Mouse (Mus musculus) intestine, embryonic 16.5 days (tissue): Measurements from ENCODE around the gene Olig1. TPM values are rescaled to one million over a fixed set of nuclear protein-coding genes. Genes with fewer than 3 reads are reported as not detected.
"Not testable (repeated sequence)": the region's sequence is repeated elsewhere in the genome, so short reads cannot be mapped to it uniquely, and the experiment has no call there.

Experiments used
- ATAC-seq: fragments of 200-750 bp; cut with Nextera tagmentation; 2 replicates; pipeline ENCODE4 v1.8.0; 2017; ENCODE audit warnings: moderate TSS enrichment, moderate library complexity
- H3K27ac ChIP-seq: fragments of 300-500 bp; sonication (generic); 2 replicates; pipeline ENCODE4 v1.5.1; 2014; ENCODE audit warnings: mild to moderate bottlenecking, low read length
- H3K27me3 ChIP-seq: fragments of 300-500 bp; sonication (generic); replicated peaks from 2 replicates; pipeline ENCODE4 v1.6.1; 2014; ENCODE audit warnings: low read length, control low read depth, mixed read lengths; ENCODE audit not compliant: control insufficient read depth, insufficient read depth
- H3K36me3 ChIP-seq: fragments of 300-500 bp; sonication (generic); 2 replicates; pipeline ENCODE4 v1.6.1; 2014; ENCODE audit warnings: low read length, control low read depth; ENCODE audit not compliant: control insufficient read depth, insufficient read depth
- H3K4me1 ChIP-seq: fragments of 300-500 bp; sonication (generic); 2 replicates; pipeline ENCODE4 v1.6.1; 2014; ENCODE audit warnings: low read length, control low read depth, mixed read lengths; ENCODE audit not compliant: control insufficient read depth, insufficient read depth
- H3K4me2 ChIP-seq: fragments of 300-500 bp; sonication (generic); 2 replicates; pipeline ENCODE4 v1.6.1; 2014; ENCODE audit warnings: low read depth, low read length, control low read depth
- H3K4me3 ChIP-seq: fragments of 300-500 bp; sonication (generic); 2 replicates; pipeline ENCODE4 v1.5.1; 2014; ENCODE audit warnings: mild to moderate bottlenecking, low read length
- H3K9ac ChIP-seq: fragments of 300-500 bp; sonication (generic); 2 replicates; pipeline ENCODE4 v1.6.1; 2014; ENCODE audit warnings: low read depth, low read length
- H3K9me3 ChIP-seq: fragments of 300-500 bp; sonication (generic); 2 replicates; pipeline ENCODE4 v1.6.1; 2016; ENCODE audit warnings: low read length, control low read depth; ENCODE audit not compliant: control insufficient read depth
- WGBS: fragments of 180-500 bp; shearing (Covaris S2); extraction: QIAGEN DNeasy Blood & Tissue Kit; methylation state at CpG from one replicate; pipeline ENCODE4 v1.1.7; 2014; 5-methylcytosine and 5-hydroxymethylcytosine counted together
- polyA plus RNA-seq: library from polyadenylated mRNA; unstranded; fragments of >200 nt; fragmentation: Nextera tagmentation; extraction: Ambion mirVana; gene quantifications from 2 replicates; pipeline ENCODE4 v1.2.1, GENCODE M21; 2015

Gene Olig1
- polyA plus RNA-seq, 1 experiment from 2014 or later = not detected

- no peak overlapping the region for H3K27ac ChIP-seq
- H3K9ac ChIP-seq = no peak overlapping the region
- WGBS = 16% methylated on average over 11 of the region's 11 CpGs
- H3K4me2 ChIP-seq = no peak overlapping the region
- no peaks in the 10 kb centered on the region for H3K36me3 ChIP-seq
- H3K27me3 ChIP-seq = peaks cover 74% of the 10 kb centered on the region
- ATAC-seq = no peak
- no peaks in the 10 kb centered on the region for H3K9me3 ChIP-seq
- no peak overlapping the region for H3K4me3 ChIP-seq
- H3K4me1 ChIP-seq = no peaks in the 10 kb centered on the region
These were observed 36.2 kb upstream of the Olig1 start for GRCm38 (mm10) chr16:91233241-91233944.

- Histone ChIP-seq H3K4me3 (no peak overlapping the region), H3K4me2 (no peak overlapping the region), H3K9me3 (no peaks in the 10 kb centered on the region), H3K27ac (no peak overlapping the region), H3K9ac (no peak overlapping the region), H3K36me3 (no peaks in the 10 kb centered on the region), H3K27me3 (peaks cover 29% of the 10 kb centered on the region), H3K4me1 (no peaks in the 10 kb centered on the region)
- no peak for ATAC-seq
- 57% methylated on average over 4 of the region's 4 CpGs for WGBS
These were observed 30.5 kb upstream of the Olig1 start for GRCm38 (mm10) chr16:91239024-91239423.

GRCm38 (mm10) chr16:91246292-91246691 lies 23.3 kb upstream of the Olig1 start:
- H3K4me2 ChIP-seq = no peak overlapping the region
- no peak for ATAC-seq
- H3K27me3 ChIP-seq = peaks cover 4% of the 10 kb centered on the region; the same call in 1 of the 2 replicates
- H3K4me3 ChIP-seq = no peak overlapping the region
- H3K4me1 ChIP-seq = no peaks in the 10 kb centered on the region
- H3K9me3 ChIP-seq = no peaks in the 10 kb centered on the region
- no peak overlapping the region for H3K27ac ChIP-seq
- 61% methylated on average over 9 of the region's 9 CpGs for WGBS
- no peak overlapping the region for H3K9ac ChIP-seq
- no peaks in the 10 kb centered on the region for H3K36me3 ChIP-seq

GRCm38 (mm10) chr16:91255419-91256164 lies 14.0 kb upstream of the Olig1 start:
- ATAC-seq = peak; percentile 87
- not testable (repeated sequence) for H3K4me2 ChIP-seq

GRCm38 (mm10) chr16:91258956-91259355 lies 10.6 kb upstream of the Olig1 start:
- no peak overlapping the region for H3K4me3 ChIP-seq
- 50% methylated on average over 3 of the region's 3 CpGs for WGBS
- H3K27me3 ChIP-seq = peaks cover 34% of the 10 kb centered on the region
- H3K4me2 ChIP-seq = no peak overlapping the region
- H3K9me3 ChIP-seq = no peaks in the 10 kb centered on the region
- no peaks in the 10 kb centered on the region for H3K4me1 ChIP-seq
- ATAC-seq = peak; percentile 79
- no peak overlapping the region for H3K9ac ChIP-seq
- no peaks in the 10 kb centered on the region for H3K36me3 ChIP-seq
- no peak overlapping the region for H3K27ac ChIP-seq

More at GRCm38 (mm10) chr16:91255419-91256164, 14.0 kb upstream of the Olig1 start:
- H3K27ac ChIP-seq, H3K36me3 ChIP-seq, H3K4me1 ChIP-seq, H3K9ac ChIP-seq, H3K4me3 ChIP-seq, H3K9me3 ChIP-seq: not testable (repeated sequence)
- peaks cover 22% of the 10 kb centered on the region for H3K27me3 ChIP-seq
- WGBS = 17% methylated on average over 22 of the region's 28 CpGs

GRCm38 (mm10) chr16:91260861-91261260 lies 8.7 kb upstream of the Olig1 start:
- peaks cover 35% of the 10 kb centered on the region for H3K27me3 ChIP-seq
- no peaks in the 10 kb centered on the region for H3K36me3 ChIP-seq
- WGBS = 89% methylated on average over 3 of the region's 3 CpGs
- ATAC-seq = no peak
- no peak overlapping the region for H3K4me2 ChIP-seq
- H3K9ac ChIP-seq = no peak overlapping the region
- H3K4me1 ChIP-seq = no peaks in the 10 kb centered on the region
- H3K4me3 ChIP-seq = no peak overlapping the region
- no peak overlapping the region for H3K27ac ChIP-seq
- H3K9me3 ChIP-seq = no peaks in the 10 kb centered on the region

- no peaks in the 10 kb centered on the region for H3K9me3 ChIP-seq
- WGBS = 40% methylated on average over 12 of the region's 12 CpGs
- ATAC-seq = no peak
- no peak overlapping the region for H3K9ac ChIP-seq
- H3K27me3 ChIP-seq = peaks cover 40% of the 10 kb centered on the region
- H3K36me3 ChIP-seq = no peaks in the 10 kb centered on the region
- H3K4me1 ChIP-seq = no peaks in the 10 kb centered on the region
- H3K4me3 ChIP-seq = no peak overlapping the region
- H3K4me2 ChIP-seq = no peak overlapping the region
- no peak overlapping the region for H3K27ac ChIP-seq
These were observed 6.9 kb upstream of the Olig1 start for GRCm38 (mm10) chr16:91262467-91263220.

- Histone ChIP-seq H3K4me2 (no peak overlapping the region), H3K9me3 (no peaks in the 10 kb centered on the region), H3K9ac (no peak overlapping the region), H3K4me1 (peaks cover 12% of the 10 kb centered on the region), H3K27me3 (peaks cover 59% of the 10 kb centered on the region), H3K36me3 (no peaks in the 10 kb centered on the region), H3K4me3 (no peak overlapping the region), H3K27ac (no peak overlapping the region)
- WGBS = 80% methylated on average over 6 of the region's 6 CpGs
- no peak for ATAC-seq
These were observed 3.6 kb upstream of the Olig1 start for GRCm38 (mm10) chr16:91265972-91266371.
